Comparison of ENCODE assay signal across 16 mouse cellular contexts in the genomic region with DNA sequence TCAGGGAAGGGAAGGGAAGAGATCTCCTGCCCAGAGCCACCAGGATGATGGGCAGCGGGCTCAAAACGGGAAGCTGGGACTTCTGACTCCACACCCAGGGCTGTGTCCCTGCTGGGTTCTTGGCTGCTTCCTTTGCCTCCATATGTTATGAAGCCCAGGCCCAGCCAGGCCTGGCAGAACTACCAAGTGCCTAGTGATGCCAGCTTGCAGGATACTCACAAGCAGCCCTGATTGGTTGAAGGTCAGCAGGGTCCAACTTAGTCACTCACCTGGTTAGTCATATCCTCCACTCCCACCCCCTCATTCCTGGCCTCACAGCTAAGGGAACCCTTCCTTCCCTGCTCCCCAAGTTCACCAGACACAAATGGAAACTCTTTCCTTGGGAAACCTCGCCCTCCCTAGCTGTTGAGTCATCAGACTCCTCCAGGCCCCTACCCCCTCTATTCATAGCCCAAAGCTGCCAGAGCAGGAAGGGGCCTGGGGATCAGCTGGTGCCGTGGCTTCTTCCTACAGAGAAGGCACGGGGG. TPM values are rescaled to one million over a fixed set of nuclear protein-coding genes. Genes with fewer than 3 reads are reported as not detected.
DNase-seq lines count a peak whose midpoint lies in the region; ATAC-seq and TF ChIP-seq lines count a peak whose summit lies in the region.
"Had no signal": no experiment of that assay in that cellular context is flagged by ENCODE, and none has a peak within 500 bp of the region (broad histone marks: within the 10 kb centered on the region; RNA-seq: fewer than 3 reads in every experiment).

No protein-coding gene starts in this region.

- WGBS in heart, embryonic 12.5 days = 37% methylated on average over 5 of the region's 5 CpGs
- WGBS in midbrain, postnatal 0 days = 50% methylated on average over 5 of the region's 5 CpGs
- 60% methylated on average over 5 of the region's 5 CpGs for WGBS in midbrain, embryonic 16.5 days

- intact Hi-C loops in heart, postnatal 10 days (cut with DNase I) = no loop called here

- H3K9me3 ChIP-seq in heart, embryonic 12.5 days (replicated peaks) = no peaks in the 10 kb centered on the region
- H3K9me3 ChIP-seq in midbrain, postnatal 0 days (ENCODE audit: low read length) = no peaks in the 10 kb centered on the region
- H3K9me3 ChIP-seq in midbrain, embryonic 16.5 days (replicated peaks; ENCODE audit: control insufficient read depth, low read length, poor library complexity, severe bottlenecking) = no peaks in the 10 kb centered on the region

- H3K4me1 ChIP-seq in heart, embryonic 12.5 days (replicated peaks) = peaks cover 95% of the 10 kb centered on the region
- peaks cover 9% of the 10 kb centered on the region for H3K4me1 ChIP-seq in midbrain, postnatal 0 days (ENCODE audit: insufficient read depth, low read length)
- H3K4me1 ChIP-seq in midbrain, embryonic 16.5 days (ENCODE audit: control insufficient read depth, insufficient read depth, low read length) = peaks cover 31% of the 10 kb centered on the region

- no peak for DNase-seq in heart, postnatal 10 days
- DNase-seq in midbrain, postnatal 0 days (ENCODE audit: low spot score) = peak; percentile 69
- DNase-seq in cerebellum, adult 9-10 months = peak; percentile 99
- DNase-seq in layer of hippocampus, adult 9-11 months = no peak
- no peak for DNase-seq in thymus, postnatal 36 days
- DNase-seq in layer of hippocampus, adult 18-20 months (ENCODE audit: low spot score in 2 of 2) = no peak
- DNase-seq: heart, adult 11 months; kidney, adult 8-10 months; thymus, adult 18-20 months had no signal

- peak overlapping the region; percentile 55; the same call in 1 of the 2 replicates for H3K27ac ChIP-seq in heart, embryonic 12.5 days (ENCODE audit: poor library complexity, severe bottlenecking)
- H3K27ac ChIP-seq in midbrain, postnatal 0 days (ENCODE audit: low read depth, low read length) = no peak overlapping the region
- H3K27ac ChIP-seq in midbrain, embryonic 16.5 days (ENCODE audit: low read length) = no peak overlapping the region

- TF ChIP-seq CTCF in midbrain, postnatal 0 days (IDR thresholded peaks at IDR 0.05) = no peak

- H3K4me2 ChIP-seq in heart, embryonic 12.5 days = peak overlapping the region; percentile 97
- no peak overlapping the region for H3K4me2 ChIP-seq in midbrain, postnatal 0 days (ENCODE audit: low read depth, low read length, poor library complexity, severe bottlenecking)
- H3K4me2 ChIP-seq in midbrain, embryonic 16.5 days (ENCODE audit: low read length) = no peak overlapping the region

- no peak for ATAC-seq in heart, embryonic 12.5 days (ENCODE audit: insufficient number of reproducible peaks, low FRiP score)
- ATAC-seq in midbrain, postnatal 0 days (ENCODE audit: low FRiP score) = no peak
- no peak for ATAC-seq in midbrain, embryonic 16.5 days

- H3K4me3 ChIP-seq in heart, embryonic 12.5 days = no peak overlapping the region
- H3K4me3 ChIP-seq in midbrain, postnatal 0 days (ENCODE audit: low read depth, low read length) = no peak overlapping the region
- H3K4me3 ChIP-seq in midbrain, embryonic 16.5 days (ENCODE audit: low read depth, low read length) = no peak overlapping the region

- no peak overlapping the region for H3K9ac ChIP-seq in heart, embryonic 12.5 days
- H3K9ac ChIP-seq in midbrain, postnatal 0 days (replicated peaks; ENCODE audit: low read length, poor library complexity, severe bottlenecking) = no peak overlapping the region
- H3K9ac ChIP-seq in midbrain, embryonic 16.5 days (ENCODE audit: low read depth, low read length) = no peak overlapping the region

- H3K36me3 ChIP-seq in heart, embryonic 12.5 days = no peaks in the 10 kb centered on the region
- no peaks in the 10 kb centered on the region for H3K36me3 ChIP-seq in midbrain, postnatal 0 days (ENCODE audit: insufficient read depth, low read length)
- no peaks in the 10 kb centered on the region for H3K36me3 ChIP-seq in midbrain, embryonic 16.5 days (ENCODE audit: control insufficient read depth, insufficient read depth, low read length)

- peaks cover 20% of the 10 kb centered on the region for H3K27me3 ChIP-seq in heart, embryonic 12.5 days (replicated peaks)
- H3K27me3 ChIP-seq in midbrain, postnatal 0 days (ENCODE audit: insufficient read depth, low read length) = no peaks in the 10 kb centered on the region
- peaks cover 3% of the 10 kb centered on the region; the same call in 1 of the 2 replicates for H3K27me3 ChIP-seq in midbrain, embryonic 16.5 days (ENCODE audit: control insufficient read depth, insufficient read depth, low read depth, low read length)

RNA-seq across cellular contexts. Expression of gene Kcnk3, which starts 3.3 kb away (rescaled TPM):
- polyA plus RNA-seq in heart, embryonic 12.5 days (2016; fragmentation: Nextera tagmentation; extraction: Ambion mirVana) = 45.1 and 46.2 TPM in 2 replicates
- 100 to 1,000 TPM; 159 to 183 TPM for total RNA-seq in heart, postnatal 10 days (2021)
- total RNA-seq in midbrain, postnatal 0 days (2014; rRNA removed) = 18.8 and 21.8 TPM in 2 replicates
- polyA plus RNA-seq in midbrain, postnatal 0 days (2015; fragmentation: Nextera tagmentation; extraction: Ambion mirVana) = 12.2 and 12.3 TPM in 2 replicates
- 6.1 and 6.6 TPM in 2 replicates for polyA plus RNA-seq in midbrain, embryonic 16.5 days (2015; fragmentation: Nextera tagmentation; extraction: Ambion mirVana)
- 10 to 100 TPM; 11.2 to 12.9 TPM for total RNA-seq in layer of hippocampus, adult 18-20 months (2021)
- total RNA-seq: megakaryocyte-erythroid progenitor cell, adult 5-6 weeks had no signal

RNA-seq across cellular contexts. Expression of gene Cib4, which starts 45.6 kb away (rescaled TPM):
- not detected in 2 replicates for polyA plus RNA-seq in heart, embryonic 12.5 days (2016; fragmentation: Nextera tagmentation; extraction: Ambion mirVana)
- total RNA-seq in heart, postnatal 10 days (2021) = not detected
- not detected in 2 replicates for total RNA-seq in midbrain, postnatal 0 days (2014; rRNA removed)
- polyA plus RNA-seq in midbrain, postnatal 0 days (2015; fragmentation: Nextera tagmentation; extraction: Ambion mirVana) = not detected in 2 replicates
- not detected in 2 replicates for polyA plus RNA-seq in midbrain, embryonic 16.5 days (2015; fragmentation: Nextera tagmentation; extraction: Ambion mirVana)
- total RNA-seq in layer of hippocampus, adult 18-20 months (2021) = not detected
- total RNA-seq: layer of hippocampus, adult 8-10 months; megakaryocyte-erythroid progenitor cell, adult 5-6 weeks had no signal
- polyA plus RNA-seq: limb, embryonic 11.5 days; liver, embryonic 16.5 days; spleen, adult 2 months had no signal

RNA-seq across cellular contexts. Expression of gene Slc35f6, which starts 56.5 kb away (rescaled TPM):
- polyA plus RNA-seq in heart, embryonic 12.5 days (2016; fragmentation: Nextera tagmentation; extraction: Ambion mirVana) = 21.4 and 24.9 TPM in 2 replicates
- 10 to 100 TPM; 42.1 to 45.4 TPM for total RNA-seq in heart, postnatal 10 days (2021)
- 62.5 and 65.3 TPM in 2 replicates for total RNA-seq in midbrain, postnatal 0 days (2014; rRNA removed)
- polyA plus RNA-seq in midbrain, postnatal 0 days (2015; fragmentation: Nextera tagmentation; extraction: Ambion mirVana) = 25.1 and 30.9 TPM in 2 replicates
- 32.3 and 33.0 TPM in 2 replicates for polyA plus RNA-seq in midbrain, embryonic 16.5 days (2015; fragmentation: Nextera tagmentation; extraction: Ambion mirVana)
- 10 to 100 TPM; 36.2 to 40.6 TPM for total RNA-seq in layer of hippocampus, adult 18-20 months (2021)

Comparison
In these comparisons a context has a peak if more than half of its experiments do, and no peak if none do; other contexts are left out.
1. DNase-seq: peak in midbrain, postnatal 0 days (single experiment) and cerebellum, adult 9-10 months (single experiment); none in heart, postnatal 10 days (0 of 2), layer of hippocampus, adult 9-11 months (single experiment), thymus, postnatal 36 days (0 of 2) and layer of hippocampus, adult 18-20 months (0 of 2).